Mouse (Mus musculus) gastrocnemius, adult 18-20 months (tissue): ENCODE data around the gene Olfr1289. TPM values are rescaled to one million over a fixed set of nuclear protein-coding genes. Genes with fewer than 3 reads are reported as not detected.

Experiments
- DNase-seq: peaks from one replicate; pipeline ENCODE4 v3.0.0; 2021; ENCODE audit warnings: low spot score
- long read RNA-seq, 2 experiments: library from polyadenylated mRNA; stranded (forward); transcript quantifications; one replicate each; pipeline ENCODE4 v2.0.0; 2021
- total RNA-seq, 2 experiments: library from RNA; stranded (reverse); gene quantifications; 2 replicates each; pipeline ENCODE4 v1.2.3; 2021

Olfr1289 gene
- not detected for total RNA-seq
- long read RNA-seq, experiment 1, result 0 reads
- long read RNA-seq, experiment 2, result 0 reads

DNA sequence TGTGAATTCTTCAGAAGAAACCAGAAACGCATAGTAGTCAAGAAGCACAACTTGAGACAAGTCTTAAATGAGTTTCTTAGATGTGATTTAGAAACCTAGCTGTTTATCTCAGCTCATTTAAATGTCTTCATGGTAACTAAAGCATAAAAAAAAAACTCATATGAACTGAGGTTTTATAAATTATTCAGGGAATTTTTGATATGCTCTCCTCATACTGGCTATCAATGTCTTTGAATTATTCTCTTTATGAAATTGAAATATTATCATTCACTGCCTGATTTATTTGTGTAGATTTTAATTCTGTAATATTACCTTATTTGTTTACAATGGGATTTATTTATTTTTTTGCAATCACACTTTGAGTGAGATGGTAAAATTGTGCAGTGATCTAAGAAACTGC is at the start of gene Olfr1289:
Olfr1289 (plus strand) TSS at position 301 of the 400 bp plus-strand sequence.
- DNase-seq, result no peak

DNA sequence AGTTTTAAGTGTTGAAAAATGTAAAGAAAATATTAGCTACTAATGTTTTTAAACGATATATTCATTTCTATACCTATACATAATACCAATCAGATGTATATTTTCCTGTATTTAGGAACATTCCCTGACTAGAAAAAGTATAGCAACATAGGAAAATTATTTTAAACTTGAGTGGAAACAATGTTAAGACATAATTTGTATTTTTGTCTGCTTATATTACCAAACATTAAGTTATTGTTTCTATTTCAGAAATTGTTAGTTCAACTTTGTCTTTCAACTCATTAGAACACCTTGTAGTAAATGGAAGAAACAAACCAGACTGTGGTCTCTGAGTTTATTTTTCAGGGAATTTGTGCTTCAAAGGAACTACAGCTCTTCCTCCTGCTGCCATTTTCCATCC is 31.8 kb upstream of the Olfr1289 start, which contains the start of gene Olfr1287:
Olfr1287 (plus strand) TSS at position 301 of the 400 bp plus-strand sequence.
- DNase-seq, result no peak

DNA sequence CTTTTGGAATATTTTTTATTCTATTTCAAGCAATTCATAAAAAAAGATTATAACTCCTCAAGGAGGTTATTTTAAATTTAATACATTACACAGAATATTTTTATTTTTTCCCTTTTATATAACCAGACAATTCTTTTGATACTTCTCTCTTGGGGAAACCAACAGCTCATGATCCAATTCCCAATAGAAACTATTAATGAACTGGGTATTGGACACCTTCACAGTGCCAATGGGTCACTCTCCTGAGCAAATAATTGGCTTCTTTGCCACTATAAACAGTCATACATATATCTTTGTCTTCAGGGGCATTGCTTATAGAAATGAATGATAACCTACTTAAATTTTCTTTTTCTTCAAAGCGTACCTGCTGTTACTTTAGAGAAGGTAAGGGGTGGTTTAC is 6.8 kb upstream of the Olfr1289 start, which contains the start of gene Olfr1288:
Olfr1288 (plus strand) TSS at position 301 of the 400 bp plus-strand sequence.
- no peak for DNase-seq

DNA sequence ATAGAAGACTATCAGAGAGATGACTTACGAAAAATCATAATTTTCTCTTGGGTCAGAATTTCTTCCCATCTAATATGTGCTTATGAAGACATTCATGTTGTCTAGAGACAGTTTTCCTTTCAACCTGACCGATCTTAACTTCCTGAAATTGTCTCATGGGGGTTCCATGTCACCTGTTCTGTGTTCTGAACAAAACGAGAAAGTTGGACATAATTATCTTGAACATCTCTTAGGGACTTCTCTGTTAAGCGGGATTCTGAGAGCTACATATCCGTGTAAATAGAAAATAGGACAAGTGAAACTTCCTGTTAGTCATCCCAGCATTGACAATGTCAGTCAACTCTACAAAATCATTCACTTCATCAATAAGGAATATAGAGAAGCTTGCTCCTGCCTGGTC is 13.1 kb downstream of the Olfr1289 start, which contains the start of gene Olfr1290:
Olfr1290 (minus strand) TSS at position 101 of the 400 bp plus-strand sequence.
- no peak for DNase-seq

DNA sequence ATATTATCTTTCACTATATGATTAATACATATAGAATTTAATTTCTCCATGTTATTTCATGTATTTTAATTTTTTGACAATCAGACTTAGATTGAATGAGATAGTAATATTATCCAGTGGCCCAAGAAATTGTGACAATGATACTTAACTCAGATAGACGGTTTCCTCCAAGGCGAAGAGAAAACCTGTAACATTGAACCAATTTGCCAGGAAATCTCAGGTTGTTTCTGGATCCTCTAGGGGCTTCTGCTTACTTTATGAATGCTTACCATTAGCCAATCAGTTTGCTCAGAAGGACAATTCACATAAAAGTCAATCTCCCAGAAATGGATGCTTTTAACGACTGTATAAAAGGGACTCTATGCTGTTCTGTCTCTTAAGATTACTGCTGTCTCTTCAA is 16.3 kb downstream of the Olfr1289 start, which contains the start of gene Olfr1291-ps1:
Olfr1291-ps1 (plus strand) TSS at position 301 of the 400 bp plus-strand sequence.
- no peak for DNase-seq

GRCm38 (mm10) chr2:111517451-111517850 is 36.8 kb downstream of the Olfr1289 start:
- DNase-seq, result no peak

DNA sequence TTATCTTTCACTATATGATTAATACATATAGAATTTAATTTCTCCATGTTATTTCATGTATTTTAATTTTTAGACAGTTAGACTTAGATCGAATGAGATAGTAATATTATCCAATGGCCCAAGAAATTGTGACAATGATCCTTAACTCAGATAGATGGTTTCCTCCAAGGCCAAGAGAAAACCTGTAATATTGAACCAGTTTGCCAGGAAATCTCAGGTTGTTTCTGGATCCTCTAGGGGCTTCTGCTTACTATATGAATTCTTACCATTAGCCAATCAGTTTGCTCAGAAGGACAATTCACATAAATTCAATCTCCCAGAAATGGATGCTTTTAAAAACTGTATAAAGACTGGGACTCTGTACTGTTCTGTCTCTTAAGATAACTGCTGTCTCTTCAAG is 44.3 kb downstream of the Olfr1289 start, which contains the start of gene Olfr1293-ps:
Olfr1293-ps (plus strand) TSS at position 301 of the 400 bp plus-strand sequence.
- no peak for DNase-seq

Other genes starting within 250 kb of the Olfr1289 start
- not detected for gene Olfr1275, start 245.5 kb upstream of the Olfr1289 start, total RNA-seq
- not detected for gene Olfr1276, start 226.3 kb upstream of the Olfr1289 start, total RNA-seq
- gene Olfr1277, start 206.7 kb upstream of the Olfr1289 start, total RNA-seq, result not detected
- not detected for gene Olfr1278, start 190.7 kb upstream of the Olfr1289 start, total RNA-seq
- gene Olfr1279, start 180.2 kb upstream of the Olfr1289 start, total RNA-seq, result not detected
- not detected for gene Olfr1280, start 166.8 kb upstream of the Olfr1289 start, total RNA-seq
- gene Olfr1281, start 154.3 kb upstream of the Olfr1289 start, total RNA-seq, result not detected
- gene Olfr1282, start 144.7 kb upstream of the Olfr1289 start, total RNA-seq, result not detected
- not detected for gene Olfr1283, start 114.0 kb upstream of the Olfr1289 start, total RNA-seq
- gene Olfr1284, start 105.3 kb upstream of the Olfr1289 start, total RNA-seq, result not detected
- gene Olfr1286, start 57.7 kb upstream of the Olfr1289 start, total RNA-seq, result not detected
- gene Olfr1287, start 31.7 kb upstream of the Olfr1289 start, total RNA-seq, result not detected
- gene Olfr1288, start 6.7 kb upstream of the Olfr1289 start, total RNA-seq, result not detected
- gene Olfr1290, start 13.0 kb downstream of the Olfr1289 start, total RNA-seq, result not detected
- gene Olfr1291-ps1, start 16.4 kb downstream of the Olfr1289 start, total RNA-seq, result not detected
- not detected for gene Olfr1293-ps, start 44.4 kb downstream of the Olfr1289 start, total RNA-seq
- not detected for gene Olfr1294, start 59.5 kb downstream of the Olfr1289 start, total RNA-seq
- not detected for gene Olfr1295, start 88.9 kb downstream of the Olfr1289 start, total RNA-seq
- gene Olfr1297, start 145.7 kb downstream of the Olfr1289 start, total RNA-seq, result not detected
- gene Olfr1298, start 168.4 kb downstream of the Olfr1289 start, total RNA-seq, result not detected
- not detected for gene Olfr1299, start 180.6 kb downstream of the Olfr1289 start, total RNA-seq